Comparison of ENCODE assay signal across 11 mouse cellular contexts in the genomic region with DNA sequence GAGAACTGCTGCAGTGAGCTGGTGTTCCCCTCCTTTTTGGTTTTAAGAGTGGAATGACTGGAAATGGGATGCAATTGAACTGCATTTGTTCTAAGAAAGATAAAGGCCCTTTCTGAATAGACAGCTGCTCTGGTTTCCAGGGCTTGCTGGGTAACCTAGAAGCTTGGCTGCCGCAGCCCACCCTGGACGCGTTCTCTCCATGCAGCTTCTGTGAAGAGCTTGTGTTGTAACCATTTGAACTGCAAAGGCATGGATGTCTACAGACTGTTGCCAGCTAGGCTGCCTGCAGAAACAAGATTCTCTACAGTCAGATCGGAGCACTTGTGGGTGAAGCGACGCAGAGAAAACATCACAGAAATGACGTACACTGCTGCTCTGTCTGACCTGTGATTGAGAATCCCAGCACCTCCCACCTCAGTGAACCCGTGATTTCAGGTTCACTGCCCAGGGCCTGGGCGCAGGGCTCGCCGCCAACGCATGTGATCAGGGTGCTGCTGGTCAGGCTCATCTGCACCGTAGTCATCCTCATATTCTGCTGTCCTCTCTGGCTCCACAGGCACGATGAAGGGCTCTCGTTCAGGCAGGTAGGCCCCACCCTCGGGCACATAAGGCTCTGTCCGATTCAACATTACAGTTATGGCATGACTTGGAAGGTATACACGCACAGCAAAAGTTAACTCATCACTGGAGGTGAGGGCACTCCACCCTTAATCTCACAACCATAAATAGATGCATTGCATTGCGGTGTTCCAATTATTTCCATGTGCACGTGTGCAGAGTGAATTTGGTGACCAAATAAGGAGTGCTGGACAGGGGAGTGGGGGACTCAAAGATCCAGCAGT.
DNase-seq lines count a peak whose midpoint lies in the region; ATAC-seq and TF ChIP-seq lines count a peak whose summit lies in the region.
"Had no signal": no experiment of that assay in that cellular context is flagged by ENCODE, and none has a peak within 500 bp of the region (broad histone marks: within the 10 kb centered on the region; RNA-seq: fewer than 3 reads in every experiment).

No protein-coding gene starts in this region.

- H3K9ac ChIP-seq in forebrain, embryonic 14.5 days (ENCODE audit: low read length) = no peak overlapping the region
- H3K9ac ChIP-seq in midbrain, postnatal 0 days (replicated peaks; ENCODE audit: low read length, poor library complexity, severe bottlenecking) = no peak overlapping the region; the same call in 1 of the 2 replicates
- H3K9ac ChIP-seq: lung, embryonic 15.5 days had no signal

- no peak for TF ChIP-seq CTCF in midbrain, postnatal 0 days (IDR thresholded peaks at IDR 0.05)

- H3K36me3 ChIP-seq in forebrain, embryonic 14.5 days (ENCODE audit: control insufficient read depth, insufficient read depth, low read length) = no peaks in the 10 kb centered on the region
- no peaks in the 10 kb centered on the region for H3K36me3 ChIP-seq in midbrain, postnatal 0 days (ENCODE audit: insufficient read depth, low read length)
- H3K36me3 ChIP-seq: lung, embryonic 15.5 days had no signal

- 0 out of 2 replicates have a peak, but pooled peaks cover 2% of the 10 kb centered on the region for H3K27me3 ChIP-seq in forebrain, embryonic 14.5 days (replicated peaks; ENCODE audit: control insufficient read depth, insufficient read depth, low read length)
- H3K27me3 ChIP-seq in midbrain, postnatal 0 days (ENCODE audit: insufficient read depth, low read length) = no peaks in the 10 kb centered on the region
- H3K27me3 ChIP-seq: lung, embryonic 15.5 days had no signal

- 70% methylated on average over 20 of the region's 20 CpGs for WGBS in forebrain, embryonic 14.5 days
- 75% methylated on average over 20 of the region's 20 CpGs for WGBS in midbrain, postnatal 0 days

- 0 out of 2 replicates have a peak overlapping the region, but pooled peaks have one; percentile 1 for H3K4me2 ChIP-seq in forebrain, embryonic 14.5 days (ENCODE audit: low read length)
- no peak overlapping the region for H3K4me2 ChIP-seq in midbrain, postnatal 0 days (ENCODE audit: low read depth, low read length, poor library complexity, severe bottlenecking)
- H3K4me2 ChIP-seq: lung, embryonic 15.5 days had no signal

- DNase-seq in left cerebral cortex, postnatal 4 days = peak; percentile 31
- no peak for DNase-seq in left cerebral cortex, postnatal 10 days (ENCODE audit: extremely low spot score in 1 of 2, low spot score in 2 of 2)
- peak; percentile 60 for DNase-seq in forebrain, embryonic 14.5 days (ENCODE audit: low spot score)
- DNase-seq in kidney, adult 9 months = peak; percentile 93
- peak; percentile 56 for DNase-seq in midbrain, postnatal 0 days (ENCODE audit: low spot score)
- DNase-seq in frontal cortex, adult 2 months (ENCODE audit: extremely low spot score in 1 of 2, low spot score in 1 of 2) = no peak
- no peak for DNase-seq in gastrocnemius, postnatal 14 days
- DNase-seq: adrenal gland, postnatal 36 days; thymus, postnatal 4 days had no signal

- peak overlapping the region; percentile 22; the same call in 1 of the 2 replicates for H3K27ac ChIP-seq in forebrain, embryonic 14.5 days (ENCODE audit: low read depth, low read length)
- H3K27ac ChIP-seq in midbrain, postnatal 0 days (ENCODE audit: low read depth, low read length) = no peak overlapping the region
- H3K27ac ChIP-seq: lung, embryonic 15.5 days had no signal

- H3K4me3 ChIP-seq in forebrain, embryonic 14.5 days (ENCODE audit: low read depth, low read length) = no peak overlapping the region
- no peak overlapping the region for H3K4me3 ChIP-seq in midbrain, postnatal 0 days (ENCODE audit: low read depth, low read length)
- H3K4me3 ChIP-seq: lung, embryonic 15.5 days had no signal

- H3K4me1 ChIP-seq in forebrain, embryonic 14.5 days (ENCODE audit: control insufficient read depth, insufficient read depth, low read length) = no peaks in the 10 kb centered on the region; the same call in 1 of the 2 replicates
- no peaks in the 10 kb centered on the region for H3K4me1 ChIP-seq in midbrain, postnatal 0 days (ENCODE audit: insufficient read depth, low read length)
- H3K4me1 ChIP-seq: lung, embryonic 15.5 days had no signal

- ATAC-seq in forebrain, embryonic 14.5 days = peak; percentile 74; the same call in 1 of the 2 replicates
- ATAC-seq in midbrain, postnatal 0 days (ENCODE audit: low FRiP score) = peak; percentile 71
- ATAC-seq: intestine, postnatal 0 days had no signal

- intact Hi-C loops in left cerebral cortex, postnatal 4 days (cut with DNase I) = no loop called here
- intact Hi-C loops in left cerebral cortex, postnatal 10 days (cut with DNase I) = no loop called here
- intact Hi-C loops in gastrocnemius, postnatal 14 days (cut with DNase I; ENCODE audit: low total_unique reads) = no loop called here

- no peaks in the 10 kb centered on the region for H3K9me3 ChIP-seq in forebrain, embryonic 14.5 days (replicated peaks; ENCODE audit: control insufficient read depth, low read length)
- no peaks in the 10 kb centered on the region for H3K9me3 ChIP-seq in midbrain, postnatal 0 days (ENCODE audit: low read length)
- H3K9me3 ChIP-seq: lung, embryonic 15.5 days had no signal

Comparison
In these comparisons a context has a peak if more than half of its experiments do, and no peak if none do; other contexts are left out.
1. DNase-seq: peak in left cerebral cortex, postnatal 4 days (single experiment), forebrain, embryonic 14.5 days (single experiment), kidney, adult 9 months (single experiment) and midbrain, postnatal 0 days (single experiment); none in left cerebral cortex, postnatal 10 days (0 of 2), frontal cortex, adult 2 months (0 of 2) and gastrocnemius, postnatal 14 days (single experiment).